Mouse (Mus musculus) splenic B cell, adult 2 months (primary cell): ENCODE measurements at regions not wholly inside any gene's neighbourhood (a gene's known extent, or its start where the extent isn't known, plus 50 kb on each side); places are given as distances from the start of the nearest gene placed in this dataset.
"Not testable (repeated sequence)": the region's sequence is repeated elsewhere in the genome, so short reads cannot be mapped to it uniquely, and the experiment has no call there.

Experiments
- DNase-seq: peaks from one replicate; pipeline ENCODE4 v3.0.0-alpha.2; 2011; ENCODE audit warnings: low read depth, low spot score
- H3K27me3 ChIP-seq: 2 replicates; pipeline ENCODE4 v1.6.1; 2012; ENCODE audit warnings: mild to moderate bottlenecking, low read length, moderate library complexity, mixed read lengths; ENCODE audit not compliant: control insufficient read depth, poor library complexity, insufficient read depth, severe bottlenecking
- H3K36me3 ChIP-seq: 2 replicates; pipeline ENCODE4 v1.6.1; 2012; ENCODE audit warnings: mild to moderate bottlenecking, low read length, moderate library complexity, mixed read lengths; ENCODE audit not compliant: control insufficient read depth, poor library complexity, insufficient read depth, severe bottlenecking

DNA sequence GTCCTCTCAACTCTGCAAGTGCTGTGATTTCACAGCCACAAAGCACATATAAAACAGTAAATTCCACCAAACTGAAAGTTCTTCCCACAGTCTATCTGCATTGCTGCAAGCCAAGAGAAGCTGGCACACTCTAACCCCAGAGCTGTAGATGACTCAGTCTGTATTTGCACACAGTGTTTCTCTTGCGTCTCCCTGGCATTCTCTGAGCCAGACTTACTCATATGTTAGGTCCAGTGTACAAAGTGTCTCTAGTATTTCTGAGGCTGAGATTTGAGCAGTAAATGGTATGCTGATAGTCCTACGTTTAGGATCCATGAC, 131.2 kb downstream of the Mterf1b start:
- no peaks in the 10 kb centered on the region for H3K27me3 ChIP-seq
- no peak for DNase-seq
- H3K36me3 ChIP-seq: no peaks in the 10 kb centered on the region

- Histone ChIP-seq H3K27me3 (no peaks in the 10 kb centered on the region), H3K36me3 (no peaks in the 10 kb centered on the region)
- no peak for DNase-seq
These were observed 133.6 kb downstream of the Mterf1b start for GRCm38 (mm10) chr5:4325813-4326212.

GRCm38 (mm10) chr5:4326309-4327014, 134.3 kb downstream of the Mterf1b start:
- no peaks in the 10 kb centered on the region for H3K36me3 ChIP-seq
- no peaks in the 10 kb centered on the region for H3K27me3 ChIP-seq
- DNase-seq: no peak

GRCm38 (mm10) chr5:4335683-4336082, 143.5 kb downstream of the Mterf1b start:
- H3K27me3 ChIP-seq: no peaks in the 10 kb centered on the region
- no peak for DNase-seq
- no peaks in the 10 kb centered on the region for H3K36me3 ChIP-seq

GRCm38 (mm10) chr5:4341956-4342355, 149.8 kb downstream of the Mterf1b start:
- Histone ChIP-seq H3K36me3 (no peaks in the 10 kb centered on the region), H3K27me3 (no peaks in the 10 kb centered on the region)
- DNase-seq: no peak

DNA sequence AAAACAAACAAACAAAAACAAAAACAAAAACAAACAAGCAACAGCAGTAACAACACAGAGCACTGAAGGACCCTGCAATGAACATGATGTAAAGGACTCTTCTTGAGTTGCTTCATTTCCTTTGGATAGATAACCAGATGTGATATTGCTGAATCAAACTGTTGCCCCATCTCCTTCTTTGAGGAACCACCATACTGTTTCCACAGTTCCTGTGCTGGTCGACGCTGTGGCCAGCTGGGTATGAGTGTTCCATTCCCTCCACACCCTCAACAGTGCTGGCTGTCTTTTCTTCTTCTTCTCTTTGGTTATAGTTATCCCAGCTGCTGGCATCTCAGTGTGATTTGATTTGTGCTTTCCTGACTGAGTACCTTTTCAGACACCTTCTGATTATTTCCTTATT, 152.3 kb downstream of the Mterf1b start:
- Histone ChIP-seq H3K27me3 (no peaks in the 10 kb centered on the region), H3K36me3 (no peaks in the 10 kb centered on the region)
- DNase-seq: no peak

DNA sequence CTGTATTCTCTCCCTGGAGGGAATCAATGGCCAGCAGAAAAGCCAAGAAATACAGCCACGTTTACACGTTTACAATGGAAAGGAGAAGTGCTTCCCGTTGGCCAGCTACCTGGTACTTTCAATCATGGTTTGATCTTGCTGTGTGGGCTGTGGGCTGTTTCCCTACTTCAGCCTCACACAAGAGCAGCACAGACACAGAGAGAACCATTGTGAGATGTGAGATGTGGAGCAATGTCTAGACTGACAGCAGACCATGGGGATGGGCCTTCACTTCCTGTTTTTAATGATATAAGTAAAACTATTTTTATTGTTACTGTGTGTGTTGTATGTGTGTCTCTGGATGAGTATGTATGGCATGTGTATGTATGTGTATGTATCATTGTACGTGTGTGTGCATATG, 156.2 kb downstream of the Mterf1b start:
- Histone ChIP-seq H3K27me3 (no peaks in the 10 kb centered on the region), H3K36me3 (no peaks in the 10 kb centered on the region)
- DNase-seq: no peak

DNA sequence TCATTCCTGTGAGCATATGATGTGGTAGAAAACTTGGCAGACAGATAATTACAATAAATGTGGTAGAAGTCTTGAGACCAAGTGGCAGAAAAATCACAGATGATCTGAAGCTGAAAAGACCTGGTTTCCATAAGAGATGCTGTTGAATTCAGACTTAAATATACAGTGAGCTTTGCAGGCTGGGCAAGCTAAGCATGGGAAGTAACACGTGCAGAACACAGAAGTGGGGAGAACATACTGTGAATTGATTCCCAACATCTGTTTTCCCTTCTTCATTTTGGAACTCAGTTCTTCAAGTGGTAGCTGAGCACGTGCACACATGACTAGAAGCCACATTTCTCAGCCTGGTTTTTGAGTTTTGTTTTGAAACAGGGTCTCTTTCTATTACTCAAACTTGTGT, 157.8 kb downstream of the Mterf1b start:
- Histone ChIP-seq H3K36me3 (no peaks in the 10 kb centered on the region), H3K27me3 (no peaks in the 10 kb centered on the region)
- no peak for DNase-seq

- no peaks in the 10 kb centered on the region for H3K27me3 ChIP-seq
- DNase-seq: no peak
These were observed 163.6 kb downstream of the Mterf1b start for GRCm38 (mm10) chr5:4355609-4356224.

DNA sequence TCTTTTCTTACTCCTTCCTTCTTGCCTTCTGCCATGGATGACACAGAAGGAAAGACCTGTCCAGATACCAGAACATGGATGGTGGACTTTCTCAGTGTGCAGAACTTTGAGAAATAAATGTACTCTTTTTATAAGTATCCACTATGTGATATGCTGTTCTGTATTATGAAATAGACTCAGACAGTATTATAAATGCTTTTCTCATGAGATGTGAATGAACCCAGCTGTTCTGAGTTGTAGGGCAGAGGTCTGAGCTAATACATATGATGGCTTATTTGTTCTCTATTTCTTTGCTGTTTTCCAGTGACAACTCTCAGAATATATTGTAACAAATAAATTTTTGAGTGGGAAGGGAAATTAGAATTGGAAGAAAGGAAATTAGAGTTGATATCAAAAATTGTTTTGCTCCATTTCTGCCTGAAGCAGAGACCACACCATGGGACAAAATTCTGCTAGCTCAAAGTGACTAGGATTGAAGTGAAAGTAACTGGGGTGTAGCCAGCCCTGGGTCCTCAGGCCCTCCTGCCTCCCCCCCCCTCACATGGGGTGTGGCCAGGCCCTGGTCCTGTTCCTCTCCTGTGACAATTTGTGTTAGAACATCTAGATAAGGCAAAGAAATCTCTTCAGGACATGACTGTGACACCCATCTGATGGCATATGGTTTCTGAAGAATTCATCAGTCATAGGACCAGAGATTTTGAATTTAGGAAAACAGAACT, 164.5 kb downstream of the Mterf1b start:
- H3K27me3 ChIP-seq, H3K36me3 ChIP-seq, DNase-seq: not testable (repeated sequence)

More at GRCm38 (mm10) chr5:4355609-4356224, 163.6 kb downstream of the Mterf1b start:
- no peaks in the 10 kb centered on the region for H3K36me3 ChIP-seq

- not testable (repeated sequence) for H3K36me3 ChIP-seq, DNase-seq, H3K27me3 ChIP-seq
These were observed 169.4 kb downstream of the Mterf1b start for GRCm38 (mm10) chr5:4361547-4361946.

DNA sequence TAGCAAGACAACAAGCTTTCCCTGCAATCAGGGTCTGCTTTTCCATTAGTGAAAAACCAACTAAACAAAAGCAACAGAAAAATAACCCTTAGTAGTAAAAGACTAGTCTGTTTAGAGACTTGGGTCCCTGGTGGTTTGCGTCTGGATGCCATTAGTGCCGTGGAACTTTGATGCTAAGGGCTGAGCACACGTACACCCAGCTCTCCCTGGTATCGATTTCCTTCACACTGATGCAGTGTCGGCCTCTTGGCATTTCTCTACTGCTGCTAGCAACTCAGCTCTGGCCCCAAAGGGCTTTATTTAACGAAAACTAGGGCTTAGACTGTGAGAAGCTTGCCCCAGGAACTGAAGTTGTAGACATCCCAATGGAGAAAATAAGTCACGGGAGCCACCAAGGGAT, 192.6 kb downstream of the Mterf1b start:
- DNase-seq, H3K36me3 ChIP-seq, H3K27me3 ChIP-seq: not testable (repeated sequence)

- Histone ChIP-seq H3K36me3 (no peaks in the 10 kb centered on the region), H3K27me3 (no peaks in the 10 kb centered on the region)
- no peak for DNase-seq
These were observed 198.9 kb downstream of the Mterf1b start for GRCm38 (mm10) chr5:4391083-4391482.

DNA sequence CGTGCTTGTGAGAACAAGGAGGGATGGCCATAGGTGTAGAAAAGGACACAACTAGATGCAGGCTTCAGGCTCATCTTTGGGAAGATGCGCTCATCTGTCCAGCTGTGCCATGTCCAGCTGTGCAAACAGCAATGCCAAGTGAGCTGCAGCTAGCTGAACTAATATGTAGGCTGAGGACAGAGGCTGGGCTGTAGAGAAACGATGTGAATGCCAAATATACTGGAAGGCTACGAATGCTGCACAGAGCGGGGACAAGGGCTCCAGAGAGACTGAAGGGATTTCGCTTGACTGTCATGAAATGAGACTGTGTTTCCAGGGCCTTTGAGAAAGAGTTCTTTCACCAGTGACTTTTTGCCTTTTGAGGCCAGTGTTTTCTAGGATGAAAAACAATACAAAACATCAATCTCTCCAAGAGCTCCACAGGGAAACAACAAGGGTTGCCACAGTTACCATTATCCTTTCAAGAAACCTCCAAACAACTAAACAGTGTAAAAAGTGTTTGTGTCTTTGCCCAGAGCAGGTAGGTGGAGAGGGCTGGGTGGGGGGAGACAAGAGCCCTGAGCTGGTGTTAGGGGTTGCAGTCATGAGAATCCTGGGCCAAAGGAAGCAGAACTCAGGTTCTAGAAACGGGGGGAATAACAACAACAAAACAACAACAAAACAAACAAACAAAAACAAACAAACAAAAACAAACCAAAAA, 202.3 kb downstream of the Mterf1b start:
- H3K27me3 ChIP-seq, H3K36me3 ChIP-seq, DNase-seq: not testable (repeated sequence)

DNA sequence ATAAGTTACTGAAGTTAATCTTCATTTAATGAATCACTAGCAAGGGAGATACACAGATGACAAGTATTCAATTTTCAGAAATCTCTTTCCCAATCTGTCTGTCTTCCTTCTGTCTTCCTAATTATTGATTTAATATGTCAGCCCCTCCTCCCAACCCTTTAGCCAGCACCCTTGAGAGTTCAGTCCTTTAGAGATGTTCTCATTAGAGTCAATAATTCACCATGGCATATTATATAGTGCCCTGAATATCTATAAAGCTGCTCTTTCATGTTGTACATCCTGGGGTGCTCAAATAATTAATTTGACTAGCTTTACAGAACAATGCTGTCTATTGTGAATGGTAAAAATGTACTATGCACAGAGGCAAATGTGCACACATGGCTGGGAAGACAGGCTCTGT, 205.9 kb downstream of the Mterf1b start:
- DNase-seq: no peak
- H3K36me3 ChIP-seq: no peaks in the 10 kb centered on the region
- no peaks in the 10 kb centered on the region for H3K27me3 ChIP-seq
